ENCODE assay signal across 16 mouse cellular contexts in genomic region chrX:166187803-166188202, GRCm38 (mm10). TPM values are rescaled to one million over a fixed set of nuclear protein-coding genes. Genes with fewer than 3 reads are reported as not detected.
"Had no signal": no experiment of that assay in that cellular context is flagged by ENCODE, and none has a peak within 500 bp of the region (broad histone marks: within the 10 kb centered on the region; RNA-seq: fewer than 3 reads in every experiment).

No protein-coding gene starts in this region.

- H3K27me3 ChIP-seq: intestine, embryonic 15.5 days; liver, embryonic 12.5 days; liver, embryonic 15.5 days had no signal

- H3K9ac ChIP-seq: intestine, embryonic 15.5 days; limb, embryonic 13.5 days; liver, embryonic 12.5 days; liver, embryonic 15.5 days had no signal

- ATAC-seq: intestine, embryonic 15.5 days; liver, embryonic 12.5 days had no signal

- DNase-seq: kidney, adult 11 months; kidney, adult 9 months; kidney, postnatal 25 days; layer of hippocampus, adult 9-11 months; liver; lung, postnatal 36 days; midbrain, embryonic 14.5 days; thymus, postnatal 25 days had no signal

- H3K9me3 ChIP-seq: intestine, embryonic 15.5 days; limb, embryonic 10.5 days; limb, embryonic 13.5 days; liver, embryonic 12.5 days; liver, embryonic 15.5 days had no signal

- H3K4me1 ChIP-seq: intestine, embryonic 15.5 days; limb, embryonic 10.5 days; limb, embryonic 13.5 days; liver, embryonic 12.5 days; liver, embryonic 15.5 days had no signal

- H3K4me3 ChIP-seq: intestine, embryonic 15.5 days; layer of hippocampus, adult 2 months; limb, embryonic 10.5 days; limb, embryonic 13.5 days; liver, embryonic 12.5 days; liver, embryonic 15.5 days had no signal

- H3K4me2 ChIP-seq: intestine, embryonic 15.5 days; limb, embryonic 13.5 days; liver, embryonic 12.5 days; liver, embryonic 15.5 days; midbrain, embryonic 11.5 days had no signal

- H3K36me3 ChIP-seq: intestine, embryonic 15.5 days; limb, embryonic 13.5 days; liver, embryonic 15.5 days had no signal

- H3K27ac ChIP-seq: intestine, embryonic 15.5 days; layer of hippocampus, adult 2 months; limb, embryonic 10.5 days; limb, embryonic 13.5 days; liver, embryonic 12.5 days; liver, embryonic 15.5 days had no signal

RNA-seq across cellular contexts. Expression of gene Gpm6b, which starts 50.9 kb away (rescaled TPM):
- total RNA-seq: megakaryocyte-erythroid progenitor cell, adult 5-6 weeks had no signal
